Mouse (Mus musculus) liver, embryonic 14.5 days (tissue): ENCODE measurements around the gene Ralgds.

Source experiments
- CTCF ChIP-seq: IDR thresholded peaks from 2 replicates; pipeline ENCODE4 v1.5.1; 2016; ENCODE audit warnings: antibody characterized with exemption, low read depth, control low read depth
- EP300 ChIP-seq: IDR thresholded peaks from 2 replicates; pipeline ENCODE4 v1.6.1; 2016; ENCODE audit warnings: antibody characterized with exemption, low read depth

DNA sequence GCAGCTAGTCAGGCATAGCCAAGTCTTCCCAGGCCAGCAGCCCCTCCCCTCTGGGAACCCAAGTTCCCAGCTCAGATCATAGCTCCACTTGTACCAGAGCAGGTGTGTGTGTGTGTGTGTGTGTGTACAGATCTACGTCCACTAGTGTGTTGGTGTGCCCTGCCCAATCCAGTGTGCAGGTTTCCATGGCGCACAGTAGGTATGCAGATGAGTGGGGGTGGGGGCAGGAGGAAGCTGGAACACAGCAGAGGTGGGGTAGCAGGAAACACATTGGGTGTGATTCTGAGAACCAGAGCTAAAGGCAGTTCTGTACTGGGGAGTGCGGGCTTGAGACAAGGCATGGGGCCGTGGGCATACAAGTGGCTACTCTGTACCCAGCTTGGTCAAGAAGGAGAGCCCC, 51.5 kb downstream of the Ralgds start:
- TF ChIP-seq EP300 (no peak), CTCF (no peak)
